Mouse (Mus musculus) spleen, adult 2 months (tissue): ENCODE results near the gene Qrich1.

ENCODE experiments used
- CTCF ChIP-seq: fragments of 200-500 bp; IDR thresholded peaks from 2 replicates; pipeline ENCODE4 v1.5.1; 2011; ENCODE audit warnings: mild to moderate bottlenecking, inconsistent platforms; ENCODE audit not compliant: insufficient read depth, insufficient read length, insufficient replicate concordance; ENCODE audit errors: extremely low read depth
- POLR2A ChIP-seq: fragments of 200-500 bp; IDR thresholded peaks from 2 replicates; pipeline ENCODE4 v1.6.1; 2011; ENCODE audit warnings: low read depth, low read length, inconsistent platforms

DNA sequence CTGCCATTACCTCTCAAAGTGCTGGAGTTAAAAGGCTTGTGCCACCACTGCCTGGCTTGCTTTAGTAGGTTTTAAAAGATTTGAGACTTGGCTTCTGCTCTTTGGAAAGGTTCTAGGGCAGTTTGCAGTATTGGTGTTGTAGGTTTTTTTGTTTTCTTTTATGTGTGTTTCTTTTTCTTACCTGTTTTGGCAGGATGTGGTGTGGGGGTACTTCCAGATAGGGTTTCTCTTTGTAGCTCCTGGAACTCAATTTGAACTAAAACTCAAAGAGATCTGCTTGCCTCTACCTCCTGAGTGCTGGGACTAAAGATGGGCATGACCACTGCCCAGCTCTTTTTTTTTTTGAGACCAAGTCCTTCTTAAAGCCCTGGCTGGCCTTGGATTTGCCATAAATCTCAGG, 24.2 kb downstream of the Qrich1 start:
- TF ChIP-seq CTCF (no peak), POLR2A (no peak)
